Mouse (Mus musculus) layer of hippocampus, postnatal 36 days (tissue): Measurements from ENCODE around the gene Dlgap5. TPM values are rescaled to one million over a fixed set of nuclear protein-coding genes. Genes with fewer than 3 reads are reported as not detected.

Experiments
- DNase-seq, 2 experiments: peaks; one replicate each; pipeline ENCODE4 v3.0.0; 2022
- total RNA-seq, 2 experiments: library from RNA; stranded (reverse); gene quantifications; 2 replicates each; pipeline ENCODE4 v1.2.3; 2021

The Dlgap5 gene
- total RNA-seq, 2 experiments from 2014 or later = 0.37 to 0.86 TPM

- no peak for DNase-seq
Observed at GRCm38 (mm10) chr14:47352272-47352671, 65.9 kb downstream of the Dlgap5 start.

DNA sequence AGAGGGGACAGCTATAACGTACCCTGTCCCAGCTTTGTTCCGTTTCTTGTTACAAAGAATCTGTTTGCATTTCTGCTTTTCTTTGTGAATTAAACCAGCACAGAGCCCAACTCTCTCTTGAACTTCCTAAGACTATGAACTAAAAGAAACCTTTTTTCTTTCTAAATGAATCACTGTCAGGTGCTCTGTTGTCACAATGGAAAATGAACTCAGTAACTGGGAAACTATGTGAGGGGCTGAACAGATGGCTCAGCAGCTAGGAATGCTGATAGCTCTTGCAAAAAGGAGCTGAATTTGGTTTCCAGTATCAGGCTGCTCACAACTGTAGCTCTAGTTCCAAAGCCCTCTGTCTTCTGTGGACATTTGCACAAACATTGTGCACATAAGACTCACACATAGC, 67.2 kb downstream of the Dlgap5 start:
- DNase-seq = no peak

DNA sequence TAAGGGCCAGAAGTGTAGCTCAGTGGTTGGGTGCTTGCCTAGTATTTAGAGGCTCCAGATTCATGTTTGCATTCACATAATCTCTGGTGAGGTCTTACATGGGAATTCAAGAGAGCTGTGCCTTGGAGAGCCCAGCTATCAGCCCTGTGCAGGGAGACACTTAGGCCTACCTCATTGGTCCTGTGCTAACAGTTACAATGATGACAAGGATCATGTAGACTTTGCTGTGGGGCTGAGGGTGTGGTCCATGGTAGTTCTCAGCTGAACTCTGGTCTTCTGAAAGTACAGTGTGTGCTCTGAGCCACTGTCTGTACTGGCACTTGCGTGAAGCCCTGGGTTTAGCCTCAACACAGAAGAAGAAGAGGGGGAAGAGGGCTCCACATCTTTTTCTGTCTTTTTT, 71.5 kb downstream of the Dlgap5 start:
- no peak for DNase-seq

DNA sequence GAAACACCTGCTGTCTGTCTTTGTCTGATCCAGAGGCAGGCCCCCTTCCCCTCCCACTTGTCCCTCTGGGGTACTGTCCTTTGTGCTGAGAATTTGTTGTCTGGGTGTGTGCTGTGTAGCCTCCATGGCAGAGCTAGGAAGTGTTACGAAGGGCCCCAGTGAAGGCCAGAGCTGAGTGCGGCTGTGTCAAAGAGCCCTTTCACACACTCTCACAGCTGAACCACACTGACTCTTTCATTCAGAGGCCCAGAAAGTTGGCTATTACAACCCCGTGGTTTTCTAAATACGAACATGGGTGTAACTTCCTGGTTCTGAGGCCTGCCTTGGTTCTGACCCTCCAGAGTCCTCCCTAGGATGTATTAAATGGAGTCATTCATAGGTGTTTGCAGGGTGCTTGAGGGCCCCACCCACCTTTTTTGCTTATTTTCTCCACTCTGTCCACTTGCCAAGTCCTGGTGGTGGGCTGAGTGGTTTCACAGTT, 76.4 kb downstream of the Dlgap5 start:
- DNase-seq = no peak

GRCm38 (mm10) chr14:47340231-47340925, 77.8 kb downstream of the Dlgap5 start:
- DNase-seq = no peak

Other genes starting within 250 kb of the Dlgap5 start
- gene Gch1, start 229.0 kb downstream of the Dlgap5 start, total RNA-seq = 1 to 10 TPM; 1.4 to 1.6 TPM
- 1 to 10 TPM; 6.6 to 7.6 TPM for gene Wdhd1, start 141.6 kb downstream of the Dlgap5 start, total RNA-seq
- 10 to 100 TPM; 12.5 to 14.7 TPM for gene Socs4, start 141.5 kb downstream of the Dlgap5 start, total RNA-seq
- 10 to 100 TPM; 55.8 to 57.8 TPM for gene Mapk1ip1l, start 120.1 kb downstream of the Dlgap5 start, total RNA-seq
- 1 to 10 TPM in 1 of 2 experiments, under 1 TPM in 1; 0.62 to 1.4 TPM for gene Lgals3, start 50.7 kb downstream of the Dlgap5 start, total RNA-seq
- 10 to 100 TPM; 84.3 to 89.6 TPM for gene Fbxo34, start 32.0 kb upstream of the Dlgap5 start, total RNA-seq
- gene Atg14, start 152.2 kb upstream of the Dlgap5 start, total RNA-seq = 10 to 100 TPM; 18.2 to 18.3 TPM
- 10 to 100 TPM; 76.1 to 93.8 TPM for gene Ktn1, start 230.0 kb upstream of the Dlgap5 start, total RNA-seq